ENCODE assay signal across 10 mouse cellular contexts in genomic region chr16:89944050-89944449, GRCm38 (mm10).
DNase-seq lines count a peak whose midpoint lies in the region; ATAC-seq and TF ChIP-seq lines count a peak whose summit lies in the region.
"Had no signal": no experiment of that assay in that cellular context is flagged by ENCODE, and none has a peak within 500 bp of the region (broad histone marks: within the 10 kb centered on the region; RNA-seq: fewer than 3 reads in every experiment).

No protein-coding gene starts in this region.

- peaks cover 3% of the 10 kb centered on the region; the same call in 1 of the 2 replicates for H3K9me3 ChIP-seq in heart, embryonic 14.5 days (ENCODE audit: control insufficient read depth, low read length)
- H3K9me3 ChIP-seq in hindbrain, embryonic 12.5 days (replicated peaks): no peaks in the 10 kb centered on the region
- H3K9me3 ChIP-seq in midbrain, embryonic 15.5 days: no peaks in the 10 kb centered on the region
- peaks cover 8% of the 10 kb centered on the region for H3K9me3 ChIP-seq in liver, postnatal 0 days (ENCODE audit: low read length)
- H3K9me3 ChIP-seq in intestine, embryonic 16.5 days (ENCODE audit: control insufficient read depth, low read length): peaks cover 4% of the 10 kb centered on the region; the same call in 1 of the 2 replicates
- H3K9me3 ChIP-seq: liver, embryonic 15.5 days had no signal

- H3K4me3 ChIP-seq in heart, embryonic 14.5 days (ENCODE audit: control insufficient read depth in 1 of 2, insufficient read depth in 1 of 2, low read depth in 1 of 2, low read length in 2 of 2): no peak overlapping the region
- no peak overlapping the region for H3K4me3 ChIP-seq in heart, adult 2 months
- no peak overlapping the region for H3K4me3 ChIP-seq in hindbrain, embryonic 12.5 days
- H3K4me3 ChIP-seq in midbrain, embryonic 15.5 days: no peak overlapping the region
- no peak overlapping the region for H3K4me3 ChIP-seq in liver, postnatal 0 days (ENCODE audit: low read depth, low read length)
- no peak overlapping the region for H3K4me3 ChIP-seq in intestine, embryonic 16.5 days (ENCODE audit: low read length)
- H3K4me3 ChIP-seq: liver, embryonic 15.5 days had no signal

- no peak overlapping the region for H3K27ac ChIP-seq in heart, embryonic 14.5 days (replicated peaks in 1 of 2; ENCODE audit: control insufficient read depth in 1 of 2, insufficient read depth in 1 of 2, low read depth in 2 of 2, low read length in 2 of 2)
- H3K27ac ChIP-seq in heart, adult 2 months: no peak overlapping the region
- peak overlapping the region; percentile 24; the same call in 1 of the 2 replicates for H3K27ac ChIP-seq in hindbrain, embryonic 12.5 days
- peak overlapping the region; percentile 6 for H3K27ac ChIP-seq in midbrain, embryonic 15.5 days
- no peak overlapping the region for H3K27ac ChIP-seq in liver, postnatal 0 days (ENCODE audit: low read depth)
- no peak overlapping the region for H3K27ac ChIP-seq in intestine, embryonic 16.5 days (ENCODE audit: low read length)
- H3K27ac ChIP-seq: liver, embryonic 15.5 days had no signal

- no peaks in the 10 kb centered on the region for H3K79me2 ChIP-seq in heart, adult 2 months (replicated peaks; ENCODE audit: control insufficient read depth, insufficient read depth, low read length)

- DNase-seq in heart, adult 2 months: no peak
- DNase-seq in embryo, embryonic 11 days: peak; percentile 66
- DNase-seq in liver, postnatal 0 days: no peak
- DNase-seq in spleen, postnatal 14 days (ENCODE audit: low spot score in 2 of 2): no peak

- H3K27me3 ChIP-seq in heart, embryonic 14.5 days (ENCODE audit: control insufficient read depth, insufficient read depth, low read length): no peaks in the 10 kb centered on the region
- no peaks in the 10 kb centered on the region for H3K27me3 ChIP-seq in heart, adult 2 months (ENCODE audit: control insufficient read depth, insufficient read depth, low read length)
- no peaks in the 10 kb centered on the region for H3K27me3 ChIP-seq in hindbrain, embryonic 12.5 days
- no peaks in the 10 kb centered on the region for H3K27me3 ChIP-seq in midbrain, embryonic 15.5 days (replicated peaks)
- H3K27me3 ChIP-seq in liver, postnatal 0 days (ENCODE audit: insufficient read depth, low read length): no peaks in the 10 kb centered on the region
- H3K27me3 ChIP-seq in intestine, embryonic 16.5 days (replicated peaks; ENCODE audit: control insufficient read depth, insufficient read depth, low read length): no peaks in the 10 kb centered on the region
- H3K27me3 ChIP-seq: liver, embryonic 15.5 days; Patski had no signal

- peaks cover 6 to 13% of the 10 kb centered on the region in 2 experiments; a peak in 3 of 4 replicates for H3K4me1 ChIP-seq in heart, embryonic 14.5 days (ENCODE audit: control insufficient read depth in 2 of 2, insufficient read depth in 2 of 2, low read length in 2 of 2)
- no peaks in the 10 kb centered on the region for H3K4me1 ChIP-seq in heart, adult 2 months (ENCODE audit: control insufficient read depth, insufficient read depth, low read length)
- peaks cover 28% of the 10 kb centered on the region for H3K4me1 ChIP-seq in hindbrain, embryonic 12.5 days
- H3K4me1 ChIP-seq in midbrain, embryonic 15.5 days: peaks cover 34% of the 10 kb centered on the region
- H3K4me1 ChIP-seq in liver, postnatal 0 days (ENCODE audit: insufficient read depth): no peaks in the 10 kb centered on the region
- 0 out of 2 replicates have a peak, but pooled peaks cover 3% of the 10 kb centered on the region for H3K4me1 ChIP-seq in intestine, embryonic 16.5 days (ENCODE audit: control insufficient read depth, insufficient read depth, low read length)
- H3K4me1 ChIP-seq: liver, embryonic 15.5 days had no signal

- intact Hi-C loops in heart, adult 2 months (cut with DNase I): no loop called here

- no peak overlapping the region for H3K9ac ChIP-seq in heart, embryonic 14.5 days (ENCODE audit: low read length)
- no peak overlapping the region for H3K9ac ChIP-seq in heart, adult 2 months (ENCODE audit: low read depth, low read length)
- no peak overlapping the region for H3K9ac ChIP-seq in hindbrain, embryonic 12.5 days
- H3K9ac ChIP-seq in midbrain, embryonic 15.5 days: peak overlapping the region; percentile 16; the same call in 1 of the 2 replicates
- H3K9ac ChIP-seq in liver, postnatal 0 days (replicated peaks): no peak overlapping the region
- no peak overlapping the region for H3K9ac ChIP-seq in intestine, embryonic 16.5 days (ENCODE audit: low read depth, low read length)
- H3K9ac ChIP-seq: liver, embryonic 15.5 days had no signal

- H3K4me2 ChIP-seq in heart, embryonic 14.5 days (ENCODE audit: low read length): 0 out of 2 replicates have a peak overlapping the region, but pooled peaks have one; percentile 11
- peak overlapping the region; percentile 25 for H3K4me2 ChIP-seq in hindbrain, embryonic 12.5 days (replicated peaks)
- peak overlapping the region; percentile 28 for H3K4me2 ChIP-seq in midbrain, embryonic 15.5 days
- H3K4me2 ChIP-seq in liver, postnatal 0 days (ENCODE audit: low read depth, low read length): no peak overlapping the region
- H3K4me2 ChIP-seq in intestine, embryonic 16.5 days (ENCODE audit: low read depth, low read length): no peak overlapping the region
- H3K4me2 ChIP-seq: liver, embryonic 15.5 days had no signal

- no peak for TF ChIP-seq CTCF in heart, adult 2 months (IDR thresholded peaks at IDR 0.05)
- no peak for TF ChIP-seq CTCF in liver, postnatal 0 days (IDR thresholded peaks at IDR 0.05; ENCODE audit: low read depth)

- 46% methylated on average over 6 of the region's 6 CpGs for WGBS in heart, embryonic 14.5 days
- WGBS in heart, adult 2 months: 58% methylated on average over 6 of the region's 6 CpGs
- 5% methylated on average over 6 of the region's 6 CpGs for WGBS in hindbrain, embryonic 12.5 days
- WGBS in midbrain, embryonic 15.5 days: 5% methylated on average over 6 of the region's 6 CpGs
- 60% methylated on average over 6 of the region's 6 CpGs for WGBS in liver, postnatal 0 days (ENCODE audit: insufficient replicate concordance)
- WGBS in intestine, embryonic 16.5 days: 56% methylated on average over 6 of the region's 6 CpGs

- TF ChIP-seq EP300 in heart, adult 2 months (IDR thresholded peaks at IDR 0.05; ENCODE audit: insufficient read depth, low read depth, low read length): no peak
- no peak for TF ChIP-seq EP300 in liver, postnatal 0 days (IDR thresholded peaks at IDR 0.05; ENCODE audit: low read depth)

- no peaks in the 10 kb centered on the region for H3K36me3 ChIP-seq in heart, embryonic 14.5 days (ENCODE audit: control insufficient read depth, insufficient read depth, low read length)
- H3K36me3 ChIP-seq in heart, adult 2 months (ENCODE audit: control insufficient read depth, insufficient read depth, low read length): no peaks in the 10 kb centered on the region
- H3K36me3 ChIP-seq in hindbrain, embryonic 12.5 days: no peaks in the 10 kb centered on the region
- no peaks in the 10 kb centered on the region for H3K36me3 ChIP-seq in midbrain, embryonic 15.5 days (replicated peaks)
- no peaks in the 10 kb centered on the region for H3K36me3 ChIP-seq in liver, postnatal 0 days (replicated peaks; ENCODE audit: insufficient read depth, low read length)
- H3K36me3 ChIP-seq in intestine, embryonic 16.5 days (ENCODE audit: control insufficient read depth, insufficient read depth, low read length): no peaks in the 10 kb centered on the region
- H3K36me3 ChIP-seq: liver, embryonic 15.5 days had no signal

- ATAC-seq in heart, embryonic 14.5 days (ENCODE audit: insufficient number of reproducible peaks, insufficient read depth, low FRiP score, low read depth): no peak
- ATAC-seq in hindbrain, embryonic 12.5 days (ENCODE audit: low FRiP score): peak; percentile 59
- ATAC-seq in midbrain, embryonic 15.5 days (replicated peaks): peak; percentile 62
- ATAC-seq in liver, postnatal 0 days: no peak
- ATAC-seq in intestine, embryonic 16.5 days: no peak
- ATAC-seq: Patski had no signal

- no peak for TF ChIP-seq POLR2A in heart, adult 2 months (IDR thresholded peaks at IDR 0.05; ENCODE audit: insufficient read depth, low read depth, low read length)

Comparison
In these comparisons a context has a peak if more than half of its experiments do, and no peak if none do; other contexts are left out.
1. ATAC-seq: peak in hindbrain, embryonic 12.5 days (single experiment) and midbrain, embryonic 15.5 days (single experiment); none in heart, embryonic 14.5 days (single experiment), liver, postnatal 0 days (single experiment) and intestine, embryonic 16.5 days (single experiment).
2. H3K27ac ChIP-seq: peak in hindbrain, embryonic 12.5 days (single experiment) and midbrain, embryonic 15.5 days (single experiment); none in heart, embryonic 14.5 days (0 of 2), heart, adult 2 months (single experiment), liver, postnatal 0 days (single experiment) and intestine, embryonic 16.5 days (single experiment).
3. H3K4me2 ChIP-seq: peak in heart, embryonic 14.5 days (single experiment), hindbrain, embryonic 12.5 days (single experiment) and midbrain, embryonic 15.5 days (single experiment); none in liver, postnatal 0 days (single experiment) and intestine, embryonic 16.5 days (single experiment).